Mouse (Mus musculus): ENCODE data around the gene Syn2. TPM values are rescaled to one million over a fixed set of nuclear protein-coding genes. Genes with fewer than 3 reads are reported as not detected.

Gene Syn2
- polyA plus RNA-seq, 1 experiment from 2014 or later = 2.8 TPM

GRCm38 (mm10) chr6:115322956-115323355 is 188.3 kb downstream of the Syn2 start:
- Histone ChIP-seq H3K9ac (replicated peaks; ENCODE audit: low read length) (no peak overlapping the region), H3K27ac (replicated peaks; ENCODE audit: low read depth, low read length) (no peak overlapping the region), H3K4me1 (ENCODE audit: control insufficient read depth, insufficient read depth, low read length) (no peaks in the 10 kb centered on the region), H3K9me3 (replicated peaks; ENCODE audit: control insufficient read depth, low read length) (no peaks in the 10 kb centered on the region), H3K4me3 (ENCODE audit: low read depth, low read length) (no peak overlapping the region), H3K4me2 (ENCODE audit: low read depth, low read length) (no peak overlapping the region), H3K27me3 (ENCODE audit: control insufficient read depth, insufficient read depth, low read length) (no peaks in the 10 kb centered on the region), H3K36me3 (replicated peaks; ENCODE audit: control insufficient read depth, insufficient read depth, low read depth, low read length) (no peaks in the 10 kb centered on the region)
- DNase-seq (ENCODE audit: low spot score) (no peak), ATAC-seq (replicated peaks; ENCODE audit: insufficient number of reproducible peaks, low FRiP score, low TSS enrichment, low read depth) (no peak)
- WGBS = 94% methylated on average over 5 of the region's 5 CpGs

GRCm38 (mm10) chr6:115330964-115331363 is 196.3 kb downstream of the Syn2 start:
- no peak for DNase-seq (ENCODE audit: low spot score)
- Histone ChIP-seq H3K4me1 (ENCODE audit: control insufficient read depth, insufficient read depth, low read length) (no peaks in the 10 kb centered on the region), H3K4me2 (ENCODE audit: low read depth, low read length) (no peak overlapping the region), H3K9ac (replicated peaks; ENCODE audit: low read length) (no peak overlapping the region), H3K27ac (replicated peaks; ENCODE audit: low read depth, low read length) (no peak overlapping the region), H3K27me3 (ENCODE audit: control insufficient read depth, insufficient read depth, low read length) (no peaks in the 10 kb centered on the region), H3K9me3 (replicated peaks; ENCODE audit: control insufficient read depth, low read length) (no peaks in the 10 kb centered on the region), H3K4me3 (ENCODE audit: low read depth, low read length) (no peak overlapping the region), H3K36me3 (replicated peaks; ENCODE audit: control insufficient read depth, insufficient read depth, low read depth, low read length) (no peaks in the 10 kb centered on the region)
- ATAC-seq (replicated peaks; ENCODE audit: insufficient number of reproducible peaks, low FRiP score, low TSS enrichment, low read depth) = no peak

Small RNA genes lying within 50 kb of the gene (microRNA-seq; reads per million reads assigned to microRNA genes)
- not detected for gene Gm24767 (ENCODE audit: borderline number of aligned reads)

Other genes with a start within 250 kb of the Syn2 start
- gene Vgll4, start 164.9 kb upstream of the Syn2 start, polyA plus RNA-seq (2014; fragmentation: Nextera tagmentation; extraction: Ambion mirVana) = 58.9 and 68.2 TPM in 2 replicates
- gene Tamm41, start 97.0 kb upstream of the Syn2 start, polyA plus RNA-seq (2014; fragmentation: Nextera tagmentation; extraction: Ambion mirVana) = 81.7 TPM in 2 replicates
- gene Gm17482, start 92.4 kb downstream of the Syn2 start, polyA plus RNA-seq (2014; fragmentation: Nextera tagmentation; extraction: Ambion mirVana) = not detected in 2 replicates
- 0.27 and 0.50 TPM in 2 replicates for gene Timp4, start 117.3 kb downstream of the Syn2 start, polyA plus RNA-seq (2014; fragmentation: Nextera tagmentation; extraction: Ambion mirVana)
- gene Pparg, start 226.0 kb downstream of the Syn2 start, polyA plus RNA-seq (2014; fragmentation: Nextera tagmentation; extraction: Ambion mirVana) = 0.22 TPM in 1 of 2 replicates, not detected in the other